Mouse (Mus musculus): ENCODE data around the gene Fam120a.

DNA sequence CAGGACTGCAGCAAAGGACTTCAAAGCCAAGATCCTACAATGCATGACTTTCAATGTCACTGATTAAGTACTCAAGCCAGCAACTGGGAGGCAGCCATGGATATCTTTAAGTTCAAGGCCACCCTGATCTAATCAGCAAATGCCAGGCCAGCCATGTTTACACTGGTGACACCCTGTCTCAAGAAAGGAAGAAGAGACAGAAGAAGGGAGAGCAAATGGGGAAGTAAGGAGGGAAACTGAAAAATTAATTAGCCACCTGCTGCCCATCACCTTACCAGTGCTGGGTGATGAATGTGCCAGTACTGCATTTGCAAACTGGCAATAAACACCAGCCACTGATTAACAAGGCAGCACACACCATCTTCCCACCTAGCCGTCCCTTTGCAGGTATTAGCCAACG lies 25.3 kb downstream of the Fam120a start:
- 0 out of 2 replicates have a peak, but pooled peaks have one; percentile 25 for TF ChIP-seq GATA1 (IDR thresholded peaks at IDR 0.05; ENCODE audit: low read length)
- no peak for TF ChIP-seq TAL1 (IDR thresholded peaks at IDR 0.05; ENCODE audit: low read length)

Measured in erythroblast, embryonic 14.5 days (primary cell).